Mouse (Mus musculus): ENCODE measurements at regions not wholly inside any gene's neighbourhood (a gene's known extent, or its start where the extent isn't known, plus 50 kb on each side); places are given as distances from the start of the nearest gene placed in this dataset.

DNA sequence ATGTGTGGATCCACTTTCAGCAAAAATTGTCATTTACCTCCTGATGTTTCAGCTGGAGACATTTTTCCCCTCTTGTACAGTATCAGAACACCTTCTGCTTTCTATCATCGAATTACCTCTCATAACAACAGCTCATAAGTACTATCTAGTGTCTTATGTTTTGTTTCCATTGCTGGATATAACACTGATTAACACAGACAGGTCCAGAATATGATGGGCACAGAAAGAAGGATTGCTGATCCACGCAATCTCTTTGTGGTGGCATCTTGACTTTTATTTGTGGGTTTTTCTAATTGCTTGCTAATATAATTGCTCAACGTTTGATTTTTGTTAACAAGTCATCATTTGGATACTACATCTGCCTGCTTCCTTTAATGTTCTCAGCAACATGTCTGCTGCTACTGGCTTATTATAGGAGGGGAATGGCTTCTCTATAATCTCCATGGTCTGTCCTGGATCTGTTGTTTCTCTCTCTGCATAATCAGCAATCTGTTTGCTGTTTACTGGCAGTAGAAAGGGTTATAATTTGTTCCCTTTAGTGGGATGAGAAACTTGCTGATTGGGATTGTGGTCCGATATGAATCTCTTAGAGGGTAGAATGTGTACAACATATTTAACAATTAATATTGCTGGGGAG is 320.2 kb upstream of the 2610001J05Rik start:
- no peak for TF ChIP-seq POLR2A (IDR thresholded peaks at IDR 0.05; ENCODE audit: insufficient read length, low read depth)
- no peak for TF ChIP-seq TCF12 (IDR thresholded peaks at IDR 0.05; ENCODE audit: insufficient read depth, poor library complexity, severe bottlenecking)
- no peak for TF ChIP-seq CEBPB (IDR thresholded peaks at IDR 0.05; ENCODE audit: insufficient read depth, poor library complexity, severe bottlenecking)
- TF ChIP-seq MYOG (IDR thresholded peaks at IDR 0.05; ENCODE audit: control insufficient read depth in 1 of 3, insufficient read depth in 1 of 3, insufficient read length in 2 of 3, low read depth in 2 of 3): no peak
- no peak for TF ChIP-seq USF1 (IDR thresholded peaks at IDR 0.05; ENCODE audit: low read depth)
